ENCODE assay signal across 9 mouse cellular contexts in genomic region chr5:20967942-20968341, GRCm38 (mm10). TPM values are rescaled to one million over a fixed set of nuclear protein-coding genes. Genes with fewer than 3 reads are reported as not detected.
A peak's percentile ranks its signal among the peaks of the same experiment; 100 is the strongest.
DNase-seq lines count a peak whose midpoint lies in the region; ATAC-seq lines count a peak whose summit lies in the region.
"Had no signal": no experiment of that assay in that cellular context is flagged by ENCODE, and none has a peak within 500 bp of the region (broad histone marks: within the 10 kb centered on the region; RNA-seq: fewer than 3 reads in every experiment).

No protein-coding gene starts in this region.

- peak overlapping the region; percentile 22 for H3K4me2 ChIP-seq in heart, embryonic 11.5 days
- no peak overlapping the region for H3K4me2 ChIP-seq in hindbrain, embryonic 14.5 days (replicated peaks)
- no peak overlapping the region for H3K4me2 ChIP-seq in midbrain, embryonic 16.5 days (ENCODE audit: low read length)

- H3K36me3 ChIP-seq in heart, embryonic 11.5 days (ENCODE audit: control insufficient read depth, insufficient read depth, low read length): no peaks in the 10 kb centered on the region
- no peaks in the 10 kb centered on the region for H3K36me3 ChIP-seq in hindbrain, embryonic 14.5 days (replicated peaks; ENCODE audit: control insufficient read depth, insufficient read depth)
- no peaks in the 10 kb centered on the region for H3K36me3 ChIP-seq in midbrain, embryonic 16.5 days (ENCODE audit: control insufficient read depth, insufficient read depth, low read length)

- H3K27me3 ChIP-seq in heart, embryonic 11.5 days (ENCODE audit: control insufficient read depth, insufficient read depth, low read length): no peaks in the 10 kb centered on the region
- no peaks in the 10 kb centered on the region for H3K27me3 ChIP-seq in hindbrain, embryonic 14.5 days (ENCODE audit: control insufficient read depth, insufficient read depth, low read length)
- H3K27me3 ChIP-seq in midbrain, embryonic 16.5 days (ENCODE audit: control insufficient read depth, insufficient read depth, low read depth, low read length): no peaks in the 10 kb centered on the region

- 19% methylated on average over 4 of the region's 4 CpGs for WGBS in heart, embryonic 11.5 days (ENCODE audit: insufficient replicate concordance)
- WGBS in hindbrain, embryonic 14.5 days: 33% methylated on average over 4 of the region's 4 CpGs
- 41% methylated on average over 4 of the region's 4 CpGs for WGBS in midbrain, embryonic 16.5 days

- H3K4me1 ChIP-seq in heart, embryonic 11.5 days (ENCODE audit: control insufficient read depth, insufficient read depth, low read length): peaks cover 4% of the 10 kb centered on the region; the same call in 1 of the 2 replicates
- H3K4me1 ChIP-seq in hindbrain, embryonic 14.5 days (replicated peaks; ENCODE audit: control insufficient read depth, insufficient read depth, low read length): no peaks in the 10 kb centered on the region
- no peaks in the 10 kb centered on the region for H3K4me1 ChIP-seq in midbrain, embryonic 16.5 days (ENCODE audit: control insufficient read depth, insufficient read depth, low read length)

- no peak overlapping the region for H3K27ac ChIP-seq in heart, embryonic 11.5 days (ENCODE audit: low read depth, low read length)
- no peak overlapping the region for H3K27ac ChIP-seq in hindbrain, embryonic 14.5 days
- H3K27ac ChIP-seq in midbrain, embryonic 16.5 days (ENCODE audit: low read length): no peak overlapping the region

- no peak overlapping the region for H3K9ac ChIP-seq in heart, embryonic 11.5 days (ENCODE audit: low read depth, low read length)
- no peak overlapping the region for H3K9ac ChIP-seq in hindbrain, embryonic 14.5 days
- no peak overlapping the region for H3K9ac ChIP-seq in midbrain, embryonic 16.5 days (ENCODE audit: low read depth, low read length)

- DNase-seq in heart, postnatal 4 days: no peak
- no peak for DNase-seq in hindbrain, embryonic 14.5 days (ENCODE audit: low spot score)
- peak; percentile 26 for DNase-seq in lung, postnatal 36 days
- DNase-seq in right cerebral cortex, postnatal 14 days: no peak
- no peak for DNase-seq in gastrocnemius, postnatal 4 days (ENCODE audit: low spot score in 2 of 2)
- DNase-seq: cerebellum, adult 9-10 months had no signal

- H3K9me3 ChIP-seq in heart, embryonic 11.5 days (replicated peaks; ENCODE audit: control insufficient read depth, low read length): no peaks in the 10 kb centered on the region
- no peaks in the 10 kb centered on the region for H3K9me3 ChIP-seq in hindbrain, embryonic 14.5 days (ENCODE audit: control insufficient read depth, low read length)
- no peaks in the 10 kb centered on the region for H3K9me3 ChIP-seq in midbrain, embryonic 16.5 days (replicated peaks; ENCODE audit: control insufficient read depth, low read length, poor library complexity, severe bottlenecking)

- no peak overlapping the region for H3K4me3 ChIP-seq in heart, embryonic 11.5 days (ENCODE audit: low read depth, low read length)
- no peak overlapping the region for H3K4me3 ChIP-seq in hindbrain, embryonic 14.5 days (replicated peaks; ENCODE audit: low read length)
- no peak overlapping the region for H3K4me3 ChIP-seq in midbrain, embryonic 16.5 days (ENCODE audit: low read depth, low read length)

- peak; percentile 74; the same call in 1 of the 2 replicates for ATAC-seq in heart, embryonic 11.5 days (replicated peaks; ENCODE audit: insufficient number of reproducible peaks, low FRiP score, low TSS enrichment)
- peak; percentile 53 for ATAC-seq in CD4-positive, CD25-positive, alpha-beta regulatory T cell, adult 4 months
- peak; percentile 67; the same call in 1 of the 2 replicates for ATAC-seq in hindbrain, embryonic 14.5 days (ENCODE audit: low FRiP score)
- no peak for ATAC-seq in midbrain, embryonic 16.5 days

RNA-seq across cellular contexts. Expression of gene Rsbn1l, which starts 11.7 kb away (rescaled TPM):
- polyA plus RNA-seq in heart, embryonic 11.5 days (2014; fragmentation: Nextera tagmentation; extraction: Ambion mirVana): 5.9 and 8.4 TPM in 2 replicates
- total RNA-seq in heart, postnatal 4 days (2021): 10 to 100 TPM; 21.0 to 21.1 TPM
- 10 to 100 TPM; 32.6 to 42.7 TPM for polyA plus RNA-seq in CD4-positive, CD25-positive, alpha-beta regulatory T cell, adult 4 months (2017; shearing (Covaris generic))
- 4.3 and 5.6 TPM in 2 replicates for polyA plus RNA-seq in hindbrain, embryonic 14.5 days (2014; fragmentation: Nextera tagmentation; extraction: Ambion mirVana)
- polyA plus RNA-seq in midbrain, embryonic 16.5 days (2015; fragmentation: Nextera tagmentation; extraction: Ambion mirVana): 4.3 and 4.9 TPM in 2 replicates
- total RNA-seq in gastrocnemius, postnatal 4 days (2021): 10 to 100 TPM; 12.5 to 14.0 TPM
